Mouse (Mus musculus) C2C12 (cell line): ENCODE results near the gene Pld5. TPM values are rescaled to one million over a fixed set of nuclear protein-coding genes. Genes with fewer than 3 reads are reported as not detected.

Experiments
- H3K27me3 ChIP-seq: one replicate; pipeline ENCODE4 v1.6.1; 2011; ENCODE audit not compliant: control insufficient read depth, insufficient read depth, insufficient read length
- H3K36me3 ChIP-seq: one replicate; pipeline ENCODE4 v1.6.1; 2011; ENCODE audit not compliant: control insufficient read depth, insufficient read depth
- H3K4me3 ChIP-seq: one replicate; pipeline ENCODE4 v1.5.1; 2011; ENCODE audit warnings: mild to moderate bottlenecking, control low read depth; ENCODE audit not compliant: poor library complexity, insufficient read depth, severe bottlenecking
- H3K79me2 ChIP-seq: one replicate; pipeline ENCODE4 v1.6.1; 2011; ENCODE audit not compliant: control insufficient read depth, insufficient read depth
- H3K79me3 ChIP-seq: one replicate; pipeline ENCODE4 v1.6.1; 2011; ENCODE audit warnings: low read depth, control low read depth
- H3ac ChIP-seq: one replicate; pipeline ENCODE3; 2011; ENCODE audit warnings: low read depth; ENCODE audit not compliant: control insufficient read depth, insufficient read length
- CEBPB ChIP-seq: IDR thresholded peaks from one replicate; pipeline ENCODE4 v1.6.1; 2011; ENCODE audit warnings: low read depth, mild to moderate bottlenecking, control low read depth, moderate library complexity
- CTCF ChIP-seq: IDR thresholded peaks from one replicate; pipeline ENCODE4 v1.5.1; 2011; ENCODE audit not compliant: control insufficient read depth, insufficient read depth, insufficient read length
- FOSL1 ChIP-seq: IDR thresholded peaks from one replicate; pipeline ENCODE4 v1.8.0; 2011; ENCODE audit warnings: mild to moderate bottlenecking, low read length; ENCODE audit not compliant: poor library complexity, insufficient read depth, severe bottlenecking
- MAX ChIP-seq: IDR thresholded peaks from one replicate; pipeline ENCODE4 v1.6.1; 2011; ENCODE audit warnings: mild to moderate bottlenecking, control low read depth
- MYOD1 ChIP-seq: IDR thresholded peaks from one replicate; pipeline ENCODE4 v1.6.1; 2011; ENCODE audit warnings: low read depth; ENCODE audit not compliant: control insufficient read depth, insufficient read length
- MYOG ChIP-seq: IDR thresholded peaks from one replicate; pipeline ENCODE4 v1.6.1; 2011; ENCODE audit not compliant: control insufficient read depth, insufficient read length; ENCODE audit errors: extremely low read depth
- USF1 ChIP-seq: IDR thresholded peaks from one replicate; pipeline ENCODE4 v1.6.1; 2011; ENCODE audit warnings: low read depth, mild to moderate bottlenecking, control low read depth, moderate library complexity
- polyA plus RNA-seq: library from polyadenylated mRNA; unstranded; fragments of >200 nt; fragmentation: generic; extraction: Trizol; gene quantifications from one replicate; pipeline ENCODE4 v1.2.1, GENCODE M21; 2012; ENCODE audit warnings: missing spikeins

Gene Pld5
- polyA plus RNA-seq, 1 experiment: not detected

GRCm38 (mm10) chr1:176046995-176047394 is 228.1 kb downstream of the Pld5 start:
- TF ChIP-seq CTCF (no peak), MYOG (no peak), MAX (no peak), MYOD1 (no peak), FOSL1 (no peak)

DNA sequence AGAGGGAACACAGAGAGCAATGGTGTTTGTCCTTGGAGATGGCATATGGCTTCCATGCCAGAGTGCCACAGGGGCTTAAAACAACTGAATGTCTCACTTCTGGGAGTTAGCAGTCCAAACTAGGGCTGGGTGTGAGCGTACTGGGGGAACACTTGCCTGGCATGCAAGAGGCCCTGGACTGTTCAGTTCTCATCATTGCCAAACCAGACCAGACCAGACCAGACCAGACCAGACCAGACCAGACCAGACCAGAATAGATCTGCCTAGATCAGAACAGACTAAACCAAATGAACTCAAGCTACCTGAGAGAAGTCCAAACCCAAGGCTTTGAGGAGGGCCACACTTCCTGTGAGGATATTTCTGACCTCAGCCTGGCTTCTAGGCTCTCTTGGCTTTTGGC is 228.7 kb downstream of the Pld5 start:
- Histone ChIP-seq H3K36me3 (no peaks in the 10 kb centered on the region), H3K79me2 (no peaks in the 10 kb centered on the region), H3ac (no peak overlapping the region), H3K79me3 (no peaks in the 10 kb centered on the region), H3K27me3 (no peaks in the 10 kb centered on the region), H3K4me3 (no peak overlapping the region)
- TF ChIP-seq MYOG: no peak
- no peak for TF ChIP-seq CTCF
- TF ChIP-seq MAX: no peak
- TF ChIP-seq CEBPB: no peak
- no peak for TF ChIP-seq FOSL1
- no peak for TF ChIP-seq MYOD1

More at GRCm38 (mm10) chr1:176046995-176047394, 228.1 kb downstream of the Pld5 start:
- Histone ChIP-seq H3K36me3 (no peaks in the 10 kb centered on the region), H3K79me3 (no peaks in the 10 kb centered on the region), H3K27me3 (no peaks in the 10 kb centered on the region), H3ac (no peak overlapping the region), H3K4me3 (no peak overlapping the region), H3K79me2 (no peaks in the 10 kb centered on the region)

- Histone ChIP-seq H3ac (no peak overlapping the region), H3K27me3 (no peaks in the 10 kb centered on the region), H3K79me2 (no peaks in the 10 kb centered on the region), H3K4me3 (no peak overlapping the region), H3K79me3 (no peaks in the 10 kb centered on the region), H3K36me3 (no peaks in the 10 kb centered on the region)
- no peak for TF ChIP-seq CEBPB
- TF ChIP-seq CTCF: no peak
- TF ChIP-seq USF1: no peak
- TF ChIP-seq FOSL1: no peak
- no peak for TF ChIP-seq MYOD1
- TF ChIP-seq MYOG: no peak
- TF ChIP-seq MAX: no peak
These were observed 232.1 kb downstream of the Pld5 start for GRCm38 (mm10) chr1:176043056-176043455.

GRCm38 (mm10) chr1:176039923-176040322 is 235.2 kb downstream of the Pld5 start:
- H3K27me3 ChIP-seq: no peaks in the 10 kb centered on the region
- no peaks in the 10 kb centered on the region for H3K79me2 ChIP-seq
- H3K36me3 ChIP-seq: no peaks in the 10 kb centered on the region
- H3ac ChIP-seq: no peak overlapping the region
- TF ChIP-seq MAX (no peak), CTCF (no peak)
- no peak overlapping the region for H3K4me3 ChIP-seq
- H3K79me3 ChIP-seq: no peaks in the 10 kb centered on the region

DNA sequence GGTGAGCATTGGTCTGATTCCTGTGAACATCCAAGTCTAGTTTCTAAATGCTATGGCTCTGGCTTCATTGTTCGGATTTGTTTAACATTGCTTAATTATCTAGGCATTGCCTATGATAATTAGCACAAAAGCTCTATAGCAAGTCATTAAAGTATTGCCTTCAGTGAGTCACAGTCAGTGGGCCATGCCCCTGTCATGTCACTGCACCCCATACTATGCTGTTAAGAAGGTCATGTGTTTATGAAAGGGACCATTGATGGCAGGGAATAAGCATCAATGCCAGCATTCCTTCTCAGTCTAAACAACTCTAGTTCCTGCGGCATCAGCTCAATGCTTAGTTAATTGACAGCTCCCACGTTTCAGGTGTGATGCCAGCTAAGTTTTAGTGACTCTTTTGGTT is 239.1 kb downstream of the Pld5 start:
- H3K79me2 ChIP-seq: no peaks in the 10 kb centered on the region
- no peaks in the 10 kb centered on the region for H3K79me3 ChIP-seq
- TF ChIP-seq MAX (no peak), CTCF (no peak), USF1 (no peak), MYOG (no peak), MYOD1 (no peak), FOSL1 (no peak)
- H3K36me3 ChIP-seq: no peaks in the 10 kb centered on the region
- no peaks in the 10 kb centered on the region for H3K27me3 ChIP-seq
- no peak overlapping the region for H3K4me3 ChIP-seq
- no peak overlapping the region for H3ac ChIP-seq

- TF ChIP-seq MYOG: no peak
- no peak for TF ChIP-seq USF1
- TF ChIP-seq MYOD1: no peak
- no peak for TF ChIP-seq FOSL1
- no peak for TF ChIP-seq MAX
- no peak for TF ChIP-seq CEBPB
- no peak for TF ChIP-seq CTCF
- Histone ChIP-seq H3K27me3 (no peaks in the 10 kb centered on the region), H3K4me3 (no peak overlapping the region), H3K79me2 (no peaks in the 10 kb centered on the region), H3K79me3 (no peaks in the 10 kb centered on the region), H3ac (no peak overlapping the region), H3K36me3 (no peaks in the 10 kb centered on the region)
These were observed 240.4 kb downstream of the Pld5 start for GRCm38 (mm10) chr1:176034699-176035098.
